Mouse (Mus musculus): Measurements from ENCODE around the gene Smc1a. TPM values are rescaled to one million over a fixed set of nuclear protein-coding genes. Genes with fewer than 3 reads are reported as not detected.

Smc1a gene
- polyA plus RNA-seq (2015; fragmentation: Nextera tagmentation; extraction: Ambion mirVana), result 90.2 and 103 TPM in 2 replicates

DNA sequence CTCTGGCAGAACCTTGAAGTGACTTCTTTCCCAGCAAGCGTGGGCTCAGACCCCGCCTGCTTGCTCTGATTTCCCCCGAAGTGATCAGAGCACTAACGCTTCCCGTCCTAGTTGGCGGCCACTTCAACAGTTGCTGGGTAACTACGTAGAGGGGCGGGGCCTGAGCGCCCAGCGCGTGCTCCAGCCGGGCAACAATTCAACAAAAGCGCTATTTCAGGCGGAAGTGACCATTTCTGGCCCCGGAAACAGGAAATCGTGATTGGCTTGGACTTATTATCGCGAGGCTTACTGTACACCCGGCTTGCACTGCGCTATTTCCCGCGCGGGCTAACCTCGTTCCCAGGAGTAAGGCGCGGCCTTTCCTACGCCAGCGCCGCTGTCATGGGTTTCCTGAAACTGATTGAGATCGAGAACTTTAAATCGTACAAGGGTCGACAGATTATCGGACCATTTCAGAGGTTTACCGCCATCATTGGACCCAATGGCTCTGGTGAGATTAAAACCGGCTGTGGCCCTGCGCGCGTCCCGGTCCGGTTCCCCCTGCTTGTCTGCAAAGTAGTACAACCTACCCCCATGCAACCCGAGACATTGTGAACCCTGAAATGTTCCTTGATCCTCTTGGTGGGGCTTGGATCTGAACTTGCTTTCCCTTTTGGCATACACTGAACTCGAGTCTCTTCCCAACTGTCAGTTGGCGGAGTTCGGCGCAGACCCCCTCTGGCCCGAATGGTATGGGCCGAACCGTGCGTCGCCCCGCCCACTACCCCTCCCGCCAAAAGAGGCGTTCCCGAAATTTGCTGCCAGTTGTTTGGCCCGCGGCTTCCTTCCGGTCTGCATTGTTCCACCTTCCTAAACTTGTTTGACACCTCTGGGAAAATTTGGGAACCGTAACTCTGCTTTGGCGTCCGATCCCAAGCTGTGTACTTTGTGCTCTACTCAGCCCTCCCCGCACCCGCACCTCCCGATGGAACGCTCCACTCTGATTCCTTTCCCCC, at the start of gene Smc1a, which contains the start of gene Ribc1:
Gene Smc1a, plus strand, starts transcription at position 278 of the 995 bp plus-strand sequence.
Gene Ribc1, minus strand, starts transcription at position 145 of the 995 bp plus-strand sequence.
- Histone ChIP-seq H3K9ac (replicated peaks) (peak within 1 kb of the TSS; percentile 64), H3K4me1 (replicated peaks) (peaks cover 10% of the 10 kb centered on the region), H3K4me2 (replicated peaks) (peak within 1 kb of the TSS; percentile 61), H3K27ac (peak within 1 kb of the TSS; percentile 83), H3K27me3 (peaks cover 70% of the 10 kb centered on the region), H3K4me3 (replicated peaks) (peak within 1 kb of the TSS; percentile 55), H3K36me3 (peaks cover 10% of the 10 kb centered on the region; the same call in 1 of the 2 replicates), H3K9me3 (no peaks in the 10 kb centered on the region)
- peak; percentile 99 for ATAC-seq
- WGBS, result 20% methylated on average over 64 of the region's 64 CpGs

DNA sequence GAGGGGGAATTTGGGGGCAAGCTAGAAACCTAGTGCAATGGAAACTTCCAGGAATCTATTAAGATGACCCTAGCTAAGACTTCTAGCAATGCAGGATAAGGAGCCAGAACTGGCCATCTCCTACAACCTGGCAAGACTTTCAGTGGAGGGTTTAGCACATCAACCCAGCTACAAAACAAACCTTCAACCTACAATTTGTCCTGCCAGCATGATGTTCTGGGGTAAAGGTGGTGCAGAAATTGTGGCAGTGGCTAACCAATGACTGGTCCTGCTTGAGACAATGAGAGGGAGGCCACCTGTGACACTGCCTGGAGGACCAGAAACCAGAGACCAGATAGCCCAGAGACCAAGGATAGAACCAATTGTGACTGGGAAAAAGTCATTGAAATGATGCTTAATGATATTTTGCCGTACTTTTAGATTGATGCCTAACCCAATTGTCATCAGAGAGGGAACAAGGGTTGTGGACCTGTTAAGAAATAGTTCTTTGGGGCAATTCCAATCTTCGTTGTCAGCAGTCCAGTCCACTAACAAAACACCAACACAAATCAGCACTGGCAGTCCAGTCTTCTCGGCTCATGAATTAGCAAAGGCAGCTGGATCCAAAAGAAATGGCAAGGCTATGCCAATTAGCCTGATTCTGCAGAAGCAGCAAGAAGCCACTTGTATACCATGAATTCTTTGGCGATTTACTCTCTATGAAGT, 17.1 kb upstream of the Smc1a start:
- ATAC-seq, result no peak
- Histone ChIP-seq H3K4me2 (replicated peaks) (no peak overlapping the region), H3K36me3 (0 out of 2 replicates have a peak, but pooled peaks cover 2% of the 10 kb centered on the region), H3K27ac (no peak overlapping the region), H3K9ac (replicated peaks) (no peak overlapping the region), H3K4me1 (replicated peaks) (no peaks in the 10 kb centered on the region), H3K9me3 (no peaks in the 10 kb centered on the region), H3K27me3 (peaks cover 82% of the 10 kb centered on the region), H3K4me3 (replicated peaks) (no peak overlapping the region)
- WGBS, result 67% methylated on average over 4 of the region's 4 CpGs

- ATAC-seq, result peak; percentile 39
- H3K27me3 ChIP-seq, result peaks cover 87% of the 10 kb centered on the region
Observed at GRCm38 (mm10) chrX:152001182-152001684, 15.0 kb upstream of the Smc1a start.

GRCm38 (mm10) chrX:152001737-152002710, 14.2 kb upstream of the Smc1a start, which contains the start of gene Hsd17b10:
Gene Hsd17b10, plus strand, starts transcription at chrX:152001845.
- Histone ChIP-seq H3K4me2 (replicated peaks) (peak within 1 kb of the TSS; percentile 69), H3K9me3 (no peaks in the 10 kb centered on the region), H3K4me3 (replicated peaks) (peak within 1 kb of the TSS; percentile 50), H3K27me3 (peaks cover 87% of the 10 kb centered on the region), H3K36me3 (peaks cover 8% of the 10 kb centered on the region; the same call in 1 of the 2 replicates), H3K4me1 (replicated peaks) (no peaks in the 10 kb centered on the region), H3K9ac (replicated peaks) (peak within 1 kb of the TSS; percentile 56), H3K27ac (peak within 1 kb of the TSS; percentile 30; the same call in 1 of the 2 replicates)
- WGBS, result 24% methylated on average over 41 of the region's 41 CpGs
- ATAC-seq, result peak; percentile 97

More at GRCm38 (mm10) chrX:152001182-152001684, 15.0 kb upstream of the Smc1a start:
- Histone ChIP-seq H3K9ac (replicated peaks) (no peak overlapping the region), H3K27ac (no peak overlapping the region), H3K9me3 (no peaks in the 10 kb centered on the region), H3K4me1 (replicated peaks) (no peaks in the 10 kb centered on the region), H3K36me3 (0 out of 2 replicates have a peak, but pooled peaks cover 6% of the 10 kb centered on the region), H3K4me2 (replicated peaks) (peak overlapping the region; percentile 69), H3K4me3 (replicated peaks) (peak overlapping the region; percentile 50)
- WGBS, result 52% methylated on average over 9 of the region's 9 CpGs

DNA sequence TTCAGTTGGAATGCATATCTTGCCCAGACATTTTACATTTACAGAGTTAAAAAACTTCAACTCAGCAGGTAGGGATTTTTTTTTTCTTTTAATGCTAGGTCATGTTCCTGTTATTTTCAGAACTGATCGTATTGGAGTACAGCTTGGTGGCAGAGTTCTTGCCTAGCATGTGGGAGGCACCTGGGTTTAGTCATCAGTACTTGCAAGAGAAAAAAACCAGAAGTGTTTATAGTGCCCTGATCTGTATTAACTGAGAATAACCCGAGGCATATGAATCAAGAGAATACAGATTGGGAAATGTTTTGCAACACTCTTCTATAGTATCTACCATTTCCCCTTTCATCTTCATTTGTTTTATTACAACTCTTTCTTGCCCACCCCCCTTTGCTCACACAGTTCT, 13.4 kb upstream of the Smc1a start:
- Histone ChIP-seq H3K9ac (replicated peaks) (no peak overlapping the region), H3K4me1 (replicated peaks) (no peaks in the 10 kb centered on the region), H3K27me3 (peaks cover 87% of the 10 kb centered on the region), H3K27ac (no peak overlapping the region), H3K4me2 (replicated peaks) (peak overlapping the region; percentile 69), H3K9me3 (no peaks in the 10 kb centered on the region), H3K36me3 (peaks cover 10% of the 10 kb centered on the region; the same call in 1 of the 2 replicates), H3K4me3 (replicated peaks) (no peak overlapping the region)
- WGBS, result 85% methylated on average over 2 of the region's 2 CpGs
- no peak for ATAC-seq

DNA sequence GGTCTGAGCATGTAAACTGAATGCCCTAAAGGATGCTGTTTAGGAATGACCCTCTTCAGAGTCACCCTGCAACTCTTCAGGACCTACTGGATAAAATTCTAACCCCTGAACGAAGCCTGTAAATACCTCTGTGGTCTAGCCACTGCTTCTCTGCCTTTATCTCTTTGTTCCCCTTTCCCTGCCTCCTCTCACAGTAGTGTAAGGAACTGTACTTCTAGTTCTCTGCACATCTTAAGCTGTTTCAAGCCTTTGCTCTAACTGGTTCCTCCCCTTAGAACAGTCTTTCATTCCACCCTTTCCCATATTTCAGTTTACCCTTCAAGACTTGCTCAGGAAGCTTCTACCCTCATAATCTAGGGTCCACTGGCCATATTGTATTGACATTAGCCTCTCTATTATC, 8.4 kb upstream of the Smc1a start:
- Histone ChIP-seq H3K9ac (replicated peaks) (no peak overlapping the region), H3K4me3 (replicated peaks) (no peak overlapping the region), H3K27ac (no peak overlapping the region), H3K36me3 (peaks cover 12% of the 10 kb centered on the region; the same call in 1 of the 2 replicates), H3K4me2 (replicated peaks) (no peak overlapping the region), H3K4me1 (replicated peaks) (no peaks in the 10 kb centered on the region), H3K27me3 (peaks cover 80% of the 10 kb centered on the region; the same call in 1 of the 2 replicates), H3K9me3 (no peaks in the 10 kb centered on the region)
- no peak for ATAC-seq
- 77% methylated on average over 1 of the region's 1 CpGs for WGBS

DNA sequence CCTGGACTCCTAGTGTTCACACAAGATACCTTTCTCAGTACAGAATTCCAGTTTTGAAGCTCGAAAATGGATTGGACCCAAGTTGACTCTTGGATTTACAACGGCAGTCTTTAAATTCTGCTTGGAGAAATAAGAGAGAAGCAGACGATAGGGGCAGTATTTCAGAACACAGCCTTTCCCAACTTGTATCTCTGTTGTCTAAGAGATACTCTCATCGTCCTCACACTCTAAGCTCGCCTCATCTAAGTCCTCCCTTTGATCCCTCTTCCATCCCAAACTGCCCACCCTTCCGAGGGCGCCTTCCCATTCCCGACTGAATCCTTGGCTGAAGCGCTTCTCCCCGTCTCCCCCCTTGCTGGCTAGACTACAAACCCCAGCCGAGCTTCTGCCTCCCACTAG, 477 bp upstream of the Smc1a start:
- no peak; the same call in 1 of the 2 replicates for ATAC-seq
- Histone ChIP-seq H3K4me1 (replicated peaks) (peaks cover 10% of the 10 kb centered on the region), H3K9ac (replicated peaks) (peak overlapping the region; percentile 63), H3K27ac (peak overlapping the region; percentile 83), H3K27me3 (peaks cover 68% of the 10 kb centered on the region), H3K9me3 (no peaks in the 10 kb centered on the region), H3K4me3 (replicated peaks) (peak overlapping the region; percentile 55), H3K36me3 (peaks cover 10% of the 10 kb centered on the region; the same call in 1 of the 2 replicates), H3K4me2 (replicated peaks) (peak overlapping the region; percentile 56)
- WGBS, result 32% methylated on average over 11 of the region's 11 CpGs

GRCm38 (mm10) chrX:152017186-152017585, 958 bp downstream of the Smc1a start:
- H3K4me1 ChIP-seq (replicated peaks), result peaks cover 10% of the 10 kb centered on the region
- peak overlapping the region; percentile 64 for H3K9ac ChIP-seq (replicated peaks)
- peak overlapping the region; percentile 61 for H3K4me2 ChIP-seq (replicated peaks)
- peak overlapping the region; percentile 55 for H3K4me3 ChIP-seq (replicated peaks)
- H3K36me3 ChIP-seq, result peaks cover 10% of the 10 kb centered on the region; the same call in 1 of the 2 replicates
- H3K27ac ChIP-seq, result peak overlapping the region; percentile 76; the same call in 1 of the 2 replicates
- 28% methylated on average over 14 of the region's 14 CpGs for WGBS
- peaks cover 66% of the 10 kb centered on the region for H3K27me3 ChIP-seq
- ATAC-seq, result no peak
- H3K9me3 ChIP-seq, result no peaks in the 10 kb centered on the region

GRCm38 (mm10) chrX:152019294-152019693, 3.1 kb downstream of the Smc1a start:
- 0 out of 2 replicates have a peak, but pooled peaks cover 3% of the 10 kb centered on the region for H3K36me3 ChIP-seq
- no peak overlapping the region for H3K4me3 ChIP-seq (replicated peaks)
- H3K27me3 ChIP-seq, result peaks cover 68% of the 10 kb centered on the region
- H3K9me3 ChIP-seq, result no peaks in the 10 kb centered on the region
- no peak overlapping the region for H3K27ac ChIP-seq
- no peak overlapping the region for H3K9ac ChIP-seq (replicated peaks)
- no peak overlapping the region for H3K4me2 ChIP-seq (replicated peaks)
- peaks cover 10% of the 10 kb centered on the region for H3K4me1 ChIP-seq (replicated peaks)
- no peak for ATAC-seq
- 75% methylated on average over 2 of the region's 2 CpGs for WGBS

- H3K4me2 ChIP-seq (replicated peaks), result no peak overlapping the region
- H3K27me3 ChIP-seq, result peaks cover 59% of the 10 kb centered on the region
- no peak for ATAC-seq
- H3K9ac ChIP-seq (replicated peaks), result no peak overlapping the region
- H3K4me3 ChIP-seq (replicated peaks), result no peak overlapping the region
- no peaks in the 10 kb centered on the region for H3K4me1 ChIP-seq (replicated peaks)
- H3K9me3 ChIP-seq, result no peaks in the 10 kb centered on the region
- H3K36me3 ChIP-seq, result peaks cover 37% of the 10 kb centered on the region
- H3K27ac ChIP-seq, result no peak overlapping the region
Observed at GRCm38 (mm10) chrX:152039865-152040264, 23.6 kb downstream of the Smc1a start.
